25 mouse cellular contexts compared by ENCODE assay signal in genomic region chr4:106733636-106734035, GRCm38 (mm10). TPM values are rescaled to one million over a fixed set of nuclear protein-coding genes. Genes with fewer than 3 reads are reported as not detected.
DNase-seq lines count a peak whose midpoint lies in the region; ATAC-seq lines count a peak whose summit lies in the region.
"Had no signal": no experiment of that assay in that cellular context is flagged by ENCODE, and none has a peak within 500 bp of the region (broad histone marks: within the 10 kb centered on the region; RNA-seq: fewer than 3 reads in every experiment).

TSS of gene Fam151a (plus strand) at chr4:106733889.

- no peak within 1 kb of the TSS for H3K4me3 ChIP-seq in embryonic facial prominence, embryonic 13.5 days
- no peak within 1 kb of the TSS for H3K4me3 ChIP-seq in kidney, embryonic 14.5 days (ENCODE audit: low read length)
- H3K4me3 ChIP-seq in hindbrain, embryonic 13.5 days: no peak within 1 kb of the TSS
- H3K4me3 ChIP-seq: embryonic facial prominence, embryonic 15.5 days; forebrain, embryonic 10.5 days; heart, embryonic 15.5 days; lung, embryonic 15.5 days; megakaryocyte, embryonic 14.5 days had no signal

- H3K4me2 ChIP-seq in embryonic facial prominence, embryonic 13.5 days: no peak within 1 kb of the TSS
- H3K4me2 ChIP-seq in kidney, embryonic 14.5 days (replicated peaks; ENCODE audit: low read depth, low read length): no peak within 1 kb of the TSS
- no peak within 1 kb of the TSS for H3K4me2 ChIP-seq in hindbrain, embryonic 13.5 days
- H3K4me2 ChIP-seq: embryonic facial prominence, embryonic 15.5 days; heart, embryonic 15.5 days; liver, embryonic 11.5 days; lung, embryonic 15.5 days had no signal

- H3K4me1 ChIP-seq in embryonic facial prominence, embryonic 13.5 days: no peaks in the 10 kb centered on the region
- peaks cover 5% of the 10 kb centered on the region; the same call in 1 of the 2 replicates for H3K4me1 ChIP-seq in kidney, embryonic 14.5 days (ENCODE audit: control insufficient read depth, insufficient read depth, low read length)
- H3K4me1 ChIP-seq in hindbrain, embryonic 13.5 days (replicated peaks): no peaks in the 10 kb centered on the region
- H3K4me1 ChIP-seq: embryonic facial prominence, embryonic 15.5 days; heart, embryonic 15.5 days; lung, embryonic 15.5 days had no signal

- WGBS in embryonic facial prominence, embryonic 13.5 days: 30% methylated on average over 4 of the region's 4 CpGs
- 10% methylated on average over 4 of the region's 4 CpGs for WGBS in kidney, embryonic 14.5 days
- 70% methylated on average over 4 of the region's 4 CpGs for WGBS in hindbrain, embryonic 13.5 days

- no peaks in the 10 kb centered on the region for H3K9me3 ChIP-seq in embryonic facial prominence, embryonic 13.5 days
- no peaks in the 10 kb centered on the region for H3K9me3 ChIP-seq in kidney, embryonic 14.5 days (ENCODE audit: control insufficient read depth, low read length)
- H3K9me3 ChIP-seq in hindbrain, embryonic 13.5 days: no peaks in the 10 kb centered on the region
- H3K9me3 ChIP-seq: embryonic facial prominence, embryonic 15.5 days; forebrain, embryonic 10.5 days; heart, embryonic 15.5 days; lung, embryonic 15.5 days; megakaryocyte, embryonic 14.5 days had no signal

- intact Hi-C loops in gastrocnemius, postnatal 14 days (cut with DNase I; ENCODE audit: low total_unique reads): no loop called here

- no peak for ATAC-seq in embryonic facial prominence, embryonic 13.5 days (ENCODE audit: insufficient number of reproducible peaks, insufficient read depth, low FRiP score, low TSS enrichment, low read depth)
- ATAC-seq in kidney, embryonic 14.5 days (ENCODE audit: low FRiP score, low TSS enrichment): peak; percentile 83; the same call in 1 of the 2 replicates
- no peak for ATAC-seq in hindbrain, embryonic 13.5 days (ENCODE audit: low FRiP score)
- ATAC-seq: Patski had no signal

- H3K36me3 ChIP-seq in embryonic facial prominence, embryonic 13.5 days: no peaks in the 10 kb centered on the region
- H3K36me3 ChIP-seq in kidney, embryonic 14.5 days (ENCODE audit: control insufficient read depth, insufficient read depth, low read length): no peaks in the 10 kb centered on the region
- H3K36me3 ChIP-seq in hindbrain, embryonic 13.5 days: no peaks in the 10 kb centered on the region
- H3K36me3 ChIP-seq: embryonic facial prominence, embryonic 15.5 days; forebrain, embryonic 10.5 days; heart, embryonic 15.5 days; lung, embryonic 15.5 days had no signal

- no peaks in the 10 kb centered on the region for H3K27me3 ChIP-seq in embryonic facial prominence, embryonic 13.5 days
- no peaks in the 10 kb centered on the region for H3K27me3 ChIP-seq in kidney, embryonic 14.5 days (ENCODE audit: control insufficient read depth, insufficient read depth, low read length)
- H3K27me3 ChIP-seq in hindbrain, embryonic 13.5 days: no peaks in the 10 kb centered on the region
- H3K27me3 ChIP-seq: embryonic facial prominence, embryonic 15.5 days; heart, embryonic 15.5 days; lung, embryonic 15.5 days had no signal

- peak; percentile 29 for DNase-seq in ZHBTc4 (ENCODE audit: low read depth, low spot score)
- DNase-seq in kidney, postnatal 4 days: peak; percentile 67 to 79
- no peak for DNase-seq in ovary, adult 18-20 months (ENCODE audit: low spot score)
- no peak for DNase-seq in gastrocnemius, postnatal 14 days
- DNase-seq: adrenal gland, postnatal 36 days; cerebellum, adult 2 months; heart, adult 18-20 months; left cerebral cortex, postnatal 4 days; thymus, adult 18-20 months had no signal

- H3K9ac ChIP-seq in embryonic facial prominence, embryonic 13.5 days: 0 out of 2 replicates have a peak within 1 kb of the TSS, but pooled peaks have one; percentile 27
- H3K9ac ChIP-seq in kidney, embryonic 14.5 days (ENCODE audit: low read depth, low read length): no peak within 1 kb of the TSS
- no peak within 1 kb of the TSS for H3K9ac ChIP-seq in hindbrain, embryonic 13.5 days
- H3K9ac ChIP-seq: embryonic facial prominence, embryonic 15.5 days; heart, embryonic 15.5 days; lung, embryonic 15.5 days had no signal

- H3K27ac ChIP-seq in embryonic facial prominence, embryonic 13.5 days: no peak within 1 kb of the TSS
- H3K27ac ChIP-seq in kidney, embryonic 14.5 days (ENCODE audit: low read depth, low read length): peak within 1 kb of the TSS; percentile 53; the same call in 1 of the 2 replicates
- H3K27ac ChIP-seq in hindbrain, embryonic 13.5 days: no peak within 1 kb of the TSS
- H3K27ac ChIP-seq: embryonic facial prominence, embryonic 15.5 days; forebrain, embryonic 10.5 days; heart, embryonic 15.5 days; lung, embryonic 15.5 days had no signal

RNA-seq across cellular contexts. Expression of gene Fam151a, which starts in this region (rescaled TPM):
- 0.32 TPM in 1 of 2 replicates, not detected in the other for polyA plus RNA-seq in embryonic facial prominence, embryonic 13.5 days (2015; fragmentation: Nextera tagmentation; extraction: Ambion mirVana)
- 3.6 and 4.5 TPM in 2 replicates for polyA plus RNA-seq in kidney, embryonic 14.5 days (2014; fragmentation: Nextera tagmentation; extraction: Ambion mirVana)
- polyA plus RNA-seq in hindbrain, embryonic 13.5 days (2015; fragmentation: Nextera tagmentation; extraction: Ambion mirVana): not detected in 2 replicates
- not detected for total RNA-seq in gastrocnemius, postnatal 14 days (2021)
- total RNA-seq: common myeloid progenitor, adult 5-6 weeks; gastrocnemius, adult 8-10 months; layer of hippocampus, postnatal 25 days; left cerebral cortex, postnatal 4 days; midbrain, postnatal 0 days had no signal
- polyA plus RNA-seq: cerebellum, adult 2 months; hindbrain, embryonic 11.5 days; midbrain, postnatal 0 days; neural tube, embryonic 11.5 days; Patski had no signal

Comparison
In these comparisons a context has a peak if more than half of its experiments do, and no peak if none do; other contexts are left out.
1. DNase-seq: peak in ZHBTc4 (single experiment) and kidney, postnatal 4 days (2 of 2); none in ovary, adult 18-20 months (single experiment) and gastrocnemius, postnatal 14 days (single experiment).